Mouse (Mus musculus): ENCODE measurements around the gene Ctla2b. TPM values are rescaled to one million over a fixed set of nuclear protein-coding genes. Genes with fewer than 3 reads are reported as not detected.

Ctla2b gene
- polyA plus RNA-seq, 1 experiment from 2014 or later, result 5.3 TPM

DNA sequence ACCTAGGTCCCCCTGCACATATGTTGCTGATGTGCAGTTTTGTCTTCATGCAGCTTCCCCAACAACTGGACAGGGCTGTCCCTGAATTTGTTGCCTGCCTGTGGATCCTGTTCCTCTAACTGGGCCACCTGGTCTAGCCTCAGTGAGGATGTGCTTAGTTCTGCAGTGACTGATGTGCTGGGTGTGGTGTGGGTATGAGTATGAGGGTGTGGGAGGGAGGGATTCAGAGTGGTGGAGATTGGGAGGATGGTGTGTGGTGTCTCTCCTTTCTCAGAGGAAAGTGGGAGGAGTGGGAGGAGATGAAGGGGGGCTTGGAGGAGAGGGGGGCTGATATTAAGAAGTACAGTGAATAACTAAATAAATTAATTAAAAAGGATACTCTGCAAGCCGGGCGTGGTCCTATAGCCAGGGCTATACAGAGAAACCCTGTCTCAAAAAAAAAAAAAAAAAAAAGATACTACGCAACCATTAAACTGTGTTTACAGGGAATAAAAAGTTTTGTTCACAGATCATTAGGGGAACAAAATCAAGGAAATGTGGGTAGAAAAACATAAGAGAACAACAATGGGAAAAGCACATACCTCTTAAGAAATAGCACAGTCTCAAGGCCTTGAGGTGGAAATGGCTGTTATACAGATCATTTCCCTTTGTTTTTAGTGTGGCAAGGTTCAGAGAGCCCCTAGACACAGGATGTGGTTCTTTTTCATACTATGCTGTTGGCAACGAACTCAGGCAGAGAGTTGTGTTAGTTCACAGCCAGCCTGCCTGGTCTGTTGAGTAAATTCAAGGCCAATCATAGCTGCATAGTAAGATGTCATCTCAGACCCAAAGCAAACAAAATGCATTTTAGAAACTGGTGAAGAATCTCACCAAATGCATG is 48.8 kb downstream of the Ctla2b start:
- peak; percentile 79 for ATAC-seq (replicated peaks; ENCODE audit: extremely low read depth, insufficient read depth, low FRiP score)
- Histone ChIP-seq H3K27ac (ENCODE audit: low read length) (peak overlapping the region; percentile 41), H3K27me3 (ENCODE audit: control insufficient read depth, insufficient read depth, low read length) (no peaks in the 10 kb centered on the region), H3K9ac (ENCODE audit: low read length) (no peak overlapping the region), H3K4me2 (ENCODE audit: low read depth, low read length) (no peak overlapping the region), H3K4me1 (ENCODE audit: control insufficient read depth, insufficient read depth, low read length) (no peaks in the 10 kb centered on the region), H3K4me3 (ENCODE audit: low read length) (no peak overlapping the region), H3K9me3 (replicated peaks; ENCODE audit: control insufficient read depth, low read length) (no peaks in the 10 kb centered on the region), H3K36me3 (ENCODE audit: control insufficient read depth, insufficient read depth) (no peaks in the 10 kb centered on the region)
- WGBS, result 67% methylated on average over 4 of the region's 4 CpGs

Other genes with a start within 250 kb of the Ctla2b start
- not detected in 2 replicates for gene BC051665, start 111.1 kb downstream of the Ctla2b start, polyA plus RNA-seq (2015; fragmentation: Nextera tagmentation; extraction: Ambion mirVana)
- gene Ctsll3, start 94.6 kb downstream of the Ctla2b start, polyA plus RNA-seq (2015; fragmentation: Nextera tagmentation; extraction: Ambion mirVana), result not detected in 2 replicates
- 0.87 TPM in 1 of 2 replicates, not detected in the other for gene 4930486L24Rik, start 33.0 kb downstream of the Ctla2b start, polyA plus RNA-seq (2015; fragmentation: Nextera tagmentation; extraction: Ambion mirVana)
- 1.0 TPM in 1 of 2 replicates, not detected in the other for gene Gm49392, start 553 bp downstream of the Ctla2b start, polyA plus RNA-seq (2015; fragmentation: Nextera tagmentation; extraction: Ambion mirVana)
- not detected in 2 replicates for gene Tpbpb, start 7.4 kb upstream of the Ctla2b start, polyA plus RNA-seq (2015; fragmentation: Nextera tagmentation; extraction: Ambion mirVana)
- not detected in 2 replicates for gene Gm49393, start 38.1 kb upstream of the Ctla2b start, polyA plus RNA-seq (2015; fragmentation: Nextera tagmentation; extraction: Ambion mirVana)
- 2.7 and 3.3 TPM in 2 replicates for gene Gm49391, start 39.1 kb upstream of the Ctla2b start, polyA plus RNA-seq (2015; fragmentation: Nextera tagmentation; extraction: Ambion mirVana)
- 86.1 and 88.3 TPM in 2 replicates for gene Ctla2a, start 39.2 kb upstream of the Ctla2b start, polyA plus RNA-seq (2015; fragmentation: Nextera tagmentation; extraction: Ambion mirVana)
- not detected in 2 replicates for gene Tpbpa, start 44.5 kb upstream of the Ctla2b start, polyA plus RNA-seq (2015; fragmentation: Nextera tagmentation; extraction: Ambion mirVana)
- gene Ctsj, start 108.5 kb upstream of the Ctla2b start, polyA plus RNA-seq (2015; fragmentation: Nextera tagmentation; extraction: Ambion mirVana), result not detected in 2 replicates
- gene Ctsq, start 143.2 kb upstream of the Ctla2b start, polyA plus RNA-seq (2015; fragmentation: Nextera tagmentation; extraction: Ambion mirVana), result not detected in 2 replicates